Mouse (Mus musculus) thymus, adult 2 months (tissue): ENCODE data around the gene Scn1b. TPM values are rescaled to one million over a fixed set of nuclear protein-coding genes. Genes with fewer than 3 reads are reported as not detected.

Experiments
- DNase-seq: peaks from one replicate; pipeline ENCODE4 v3.0.0; 2021
- H3K27ac ChIP-seq: fragments of 200-500 bp; 2 replicates; pipeline ENCODE4 v1.5.1; 2012; ENCODE audit warnings: low read length, control low read depth; ENCODE audit not compliant: control insufficient read depth, insufficient read depth
- H3K27me3 ChIP-seq: fragments of 200-500 bp; 2 replicates; pipeline ENCODE4 v1.6.1; 2012; ENCODE audit warnings: mild to moderate bottlenecking, low read length, moderate library complexity, mixed read lengths; ENCODE audit not compliant: control insufficient read depth, insufficient read depth
- H3K36me3 ChIP-seq: fragments of 200-500 bp; 2 replicates; pipeline ENCODE4 v1.6.1; 2012; ENCODE audit warnings: mild to moderate bottlenecking, low read length, moderate library complexity; ENCODE audit not compliant: control insufficient read depth, insufficient read depth
- H3K4me1 ChIP-seq: fragments of 200-500 bp; replicated peaks from 2 replicates; pipeline ENCODE4 v1.6.1; 2012; ENCODE audit warnings: low read length; ENCODE audit not compliant: control insufficient read depth, insufficient read depth
- H3K4me3 ChIP-seq: fragments of 200-500 bp; 2 replicates; pipeline ENCODE4 v1.5.1; 2012; ENCODE audit warnings: mild to moderate bottlenecking, low read length, control low read depth, moderate library complexity; ENCODE audit not compliant: control insufficient read depth, insufficient read depth
- CTCF ChIP-seq: fragments of 200-500 bp; IDR thresholded peaks from 2 replicates; pipeline ENCODE4 v1.5.1; 2012; ENCODE audit warnings: mild to moderate bottlenecking, control low read depth, low read length, moderate library complexity, borderline replicate concordance; ENCODE audit not compliant: control insufficient read depth, poor library complexity, insufficient read depth; ENCODE audit errors: extremely low read depth
- POLR2A ChIP-seq: fragments of 200-500 bp; IDR thresholded peaks from 2 replicates; pipeline ENCODE4 v1.6.1; 2012; ENCODE audit warnings: mild to moderate bottlenecking, low read length, control low read depth, moderate library complexity; ENCODE audit not compliant: control insufficient read depth, poor library complexity, insufficient read depth; ENCODE audit errors: extremely low read depth
- WGBS: fragments of 180-500 bp; shearing (Covaris S2); methylation state at CpG from one replicate; pipeline ENCODE4 v1.1.7; 2018; 5-methylcytosine and 5-hydroxymethylcytosine counted together
- polyA plus RNA-seq: library from polyadenylated mRNA; depleted of rRNA; stranded (reverse); fragments of >200 nt; gene quantifications from 2 replicates; pipeline ENCODE4 v1.2.3, GENCODE M21; 2012

Scn1b gene
- polyA plus RNA-seq, 1 experiment, result 21.2 TPM

DNA sequence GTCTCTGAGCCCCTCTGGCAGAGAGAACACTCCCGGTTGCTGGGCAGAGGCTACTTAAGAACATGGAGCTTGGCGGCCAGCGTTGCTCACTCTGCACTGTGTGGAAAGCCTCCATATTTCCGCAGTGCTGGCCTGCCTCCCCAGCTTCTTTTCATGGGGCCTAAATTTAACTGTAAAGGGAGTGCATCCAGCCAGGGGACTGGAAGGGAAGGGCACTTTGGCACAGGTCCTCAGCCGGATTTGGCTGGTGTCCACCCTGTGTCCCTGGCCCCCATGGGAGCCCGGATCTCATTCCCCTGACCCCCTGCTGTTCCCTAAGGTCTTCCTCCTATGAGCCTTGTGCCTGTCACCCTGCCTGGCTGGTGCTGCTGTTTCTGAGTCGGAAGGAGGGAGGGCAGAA is 8.3 kb downstream of the Scn1b start:
- Histone ChIP-seq H3K27ac (no peak overlapping the region), H3K4me1 (no peaks in the 10 kb centered on the region), H3K4me3 (no peak overlapping the region), H3K27me3 (no peaks in the 10 kb centered on the region), H3K36me3 (no peaks in the 10 kb centered on the region)
- 96% methylated on average over 7 of the region's 7 CpGs for WGBS
- TF ChIP-seq CTCF, result no peak
- TF ChIP-seq POLR2A, result no peak
- no peak for DNase-seq

DNA sequence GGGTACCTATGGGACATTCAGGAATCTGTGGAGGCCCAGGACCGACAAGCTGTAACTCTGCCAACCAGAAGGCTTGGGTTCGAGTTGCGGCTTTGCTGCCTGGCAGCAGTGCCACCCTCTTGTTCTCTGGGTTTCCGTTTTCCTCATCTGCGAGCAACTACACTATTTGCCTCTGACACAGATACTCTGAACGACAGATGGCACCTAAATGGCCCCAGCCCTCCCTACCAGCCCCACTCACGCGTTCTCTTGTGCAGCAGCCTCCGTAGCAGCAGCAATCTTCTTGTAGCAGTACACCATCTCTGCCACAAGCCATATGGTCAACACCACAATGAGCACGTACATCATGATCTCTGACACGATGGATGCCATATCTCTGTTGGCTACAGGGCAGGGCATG is 9.3 kb downstream of the Scn1b start:
- DNase-seq, result no peak
- Histone ChIP-seq H3K27me3 (no peaks in the 10 kb centered on the region), H3K27ac (no peak overlapping the region), H3K4me1 (no peaks in the 10 kb centered on the region), H3K4me3 (no peak overlapping the region), H3K36me3 (no peaks in the 10 kb centered on the region)
- 93% methylated on average over 11 of the region's 11 CpGs for WGBS
- no peak for TF ChIP-seq POLR2A
- TF ChIP-seq CTCF, result no peak

DNA sequence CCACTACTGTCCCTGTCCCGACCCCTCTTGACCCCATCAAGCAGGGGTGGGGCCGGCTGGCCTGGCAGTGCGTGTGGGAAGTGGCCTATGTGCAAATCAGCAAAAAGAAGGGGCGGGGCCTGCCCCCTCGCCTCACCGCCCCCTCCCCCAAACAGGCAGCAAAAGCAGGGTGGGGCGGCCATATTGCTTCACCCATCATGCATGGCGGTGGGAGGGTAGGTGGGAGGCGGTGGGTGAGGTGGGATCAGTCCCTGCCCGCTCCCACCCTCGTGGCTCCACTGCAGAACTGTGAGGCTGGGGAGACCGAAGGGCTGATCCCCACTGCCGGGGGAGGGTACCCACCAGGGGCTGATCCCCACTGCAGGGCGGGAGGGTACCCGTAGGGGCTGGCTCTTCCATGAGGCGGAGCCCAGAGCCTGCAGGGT is 10.1 kb downstream of the Scn1b start:
- TF ChIP-seq POLR2A (no peak), CTCF (no peak)
- no peak overlapping the region for H3K27ac ChIP-seq
- no peak overlapping the region for H3K4me3 ChIP-seq
- no peaks in the 10 kb centered on the region for H3K36me3 ChIP-seq
- WGBS, result 94% methylated on average over 16 of the region's 16 CpGs
- H3K27me3 ChIP-seq, result no peaks in the 10 kb centered on the region
- DNase-seq, result no peak
- no peaks in the 10 kb centered on the region for H3K4me1 ChIP-seq

DNA sequence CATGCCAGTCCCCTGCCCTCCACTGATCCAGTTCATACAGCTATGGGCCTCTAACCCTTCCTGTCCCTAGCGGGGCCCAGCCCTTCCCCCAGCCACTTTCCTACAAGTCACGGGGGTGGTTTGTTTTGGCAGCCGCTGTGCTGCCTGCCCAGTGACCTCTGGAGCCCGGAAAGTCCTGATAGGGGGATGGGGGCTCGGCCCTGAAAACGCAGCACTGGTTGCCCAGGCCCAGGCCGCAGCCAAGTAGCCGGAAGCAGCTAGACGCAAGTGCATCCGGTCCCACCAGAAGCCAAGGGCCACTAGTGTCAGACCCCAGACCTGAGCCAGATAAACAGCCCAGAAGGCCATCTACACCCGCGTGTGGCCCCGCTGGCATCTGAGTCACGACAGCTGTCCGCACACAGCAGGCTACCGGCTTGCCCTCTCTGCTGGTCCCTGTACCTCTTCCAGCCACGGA is 11.2 kb downstream of the Scn1b start:
- H3K4me1 ChIP-seq, result peaks cover 7% of the 10 kb centered on the region; the same call in 1 of the 2 replicates
- 60% methylated on average over 17 of the region's 17 CpGs for WGBS
- H3K27ac ChIP-seq, result no peak overlapping the region
- DNase-seq, result no peak
- TF ChIP-seq POLR2A, result no peak
- no peak for TF ChIP-seq CTCF
- no peaks in the 10 kb centered on the region for H3K36me3 ChIP-seq
- H3K4me3 ChIP-seq, result no peak overlapping the region
- H3K27me3 ChIP-seq, result no peaks in the 10 kb centered on the region

DNA sequence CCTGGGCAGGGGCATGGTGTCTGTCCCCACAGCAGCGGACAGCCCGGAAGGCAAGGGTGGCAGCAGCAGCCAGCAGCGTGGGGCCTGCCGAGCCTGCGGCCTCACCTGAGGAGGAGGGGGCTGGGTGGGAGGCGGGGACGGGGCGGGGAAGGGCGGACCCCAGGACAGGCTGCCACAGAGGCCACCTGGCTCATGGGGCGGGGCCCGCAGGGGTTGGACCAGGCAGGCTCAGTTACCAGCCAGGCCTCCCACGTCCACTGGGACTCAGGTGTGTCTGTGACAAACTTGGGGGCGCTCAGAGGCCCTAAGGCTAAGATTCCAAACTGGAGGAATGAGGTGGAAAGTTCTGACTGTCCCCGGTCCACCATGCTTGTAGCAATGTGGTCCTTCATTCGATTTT is 11.6 kb downstream of the Scn1b start, which contains the start of gene Hpn:
TSS of gene Hpn (minus strand) at position 109 of the 400 bp plus-strand sequence.
- Histone ChIP-seq H3K27ac (no peak within 1 kb of the TSS), H3K27me3 (no peaks in the 10 kb centered on the region), H3K36me3 (no peaks in the 10 kb centered on the region), H3K4me3 (no peak within 1 kb of the TSS), H3K4me1 (peaks cover 7% of the 10 kb centered on the region; the same call in 1 of the 2 replicates)
- no peak for DNase-seq
- WGBS, result 76% methylated on average over 15 of the region's 15 CpGs
- TF ChIP-seq POLR2A, result no peak
- TF ChIP-seq CTCF, result no peak

GRCm38 (mm10) chr7:31114646-31115045 is 12.2 kb downstream of the Scn1b start:
- peaks cover 7% of the 10 kb centered on the region; the same call in 1 of the 2 replicates for H3K4me1 ChIP-seq
- TF ChIP-seq POLR2A (no peak), CTCF (no peak)
- H3K27ac ChIP-seq, result no peak overlapping the region
- H3K36me3 ChIP-seq, result no peaks in the 10 kb centered on the region
- H3K4me3 ChIP-seq, result no peak overlapping the region
- no peak for DNase-seq
- WGBS, result 93% methylated on average over 10 of the region's 10 CpGs
- H3K27me3 ChIP-seq, result no peaks in the 10 kb centered on the region

DNA sequence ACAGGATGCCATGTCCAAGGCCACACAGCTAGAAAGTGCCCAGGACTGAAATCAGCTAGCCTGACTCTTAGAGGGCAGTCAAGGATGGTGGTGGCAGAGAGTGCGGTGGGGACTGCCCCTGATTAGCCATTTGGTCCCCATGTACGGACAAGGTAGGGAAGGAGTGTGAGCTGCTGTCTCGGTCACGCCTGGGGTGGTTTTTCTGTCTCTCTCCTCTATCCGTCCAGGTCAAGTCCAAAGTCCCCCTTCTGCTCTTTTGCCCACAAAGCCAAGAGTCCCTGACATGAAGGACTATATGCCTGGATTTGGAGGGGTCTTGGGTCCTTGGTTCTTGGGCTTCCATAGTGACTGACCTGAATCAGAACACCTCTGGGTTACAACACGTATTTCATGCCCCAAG is 13.0 kb downstream of the Scn1b start:
- no peaks in the 10 kb centered on the region for H3K27me3 ChIP-seq
- H3K27ac ChIP-seq, result no peak overlapping the region
- H3K36me3 ChIP-seq, result no peaks in the 10 kb centered on the region
- WGBS, result 95% methylated on average over 6 of the region's 6 CpGs
- H3K4me3 ChIP-seq, result no peak overlapping the region
- DNase-seq, result no peak
- H3K4me1 ChIP-seq, result peaks cover 7% of the 10 kb centered on the region; the same call in 1 of the 2 replicates
- TF ChIP-seq POLR2A (no peak), CTCF (no peak)
